Mouse (Mus musculus) heart, embryonic 14.5 days (tissue): Measurements from ENCODE around the gene Noc3l. TPM values are rescaled to one million over a fixed set of nuclear protein-coding genes. Genes with fewer than 3 reads are reported as not detected.

ENCODE experiments used
- ATAC-seq: fragments of 200-750 bp; cut with Nextera tagmentation; 2 replicates; pipeline ENCODE4 v1.8.0; 2017; ENCODE audit warnings: low read depth, moderate TSS enrichment; ENCODE audit not compliant: insufficient number of reproducible peaks, insufficient read depth, low FRiP score
- H3K27ac ChIP-seq, 2 experiments: fragments of 200-500 bp in 1 of 2; fragments of 300-500 bp in 1 of 2; sonication (generic) in 1 of 2; replicated peaks in 1 of 2; 2 replicates each; pipeline ENCODE4 v1.5.1; 2012 to 2014; ENCODE audit warnings: low read depth in 2 of 2, low read length in 2 of 2, control low read depth in 1 of 2, mild to moderate bottlenecking in 1 of 2, mixed read lengths in 1 of 2; ENCODE audit not compliant: control insufficient read depth in 1 of 2, insufficient read depth in 1 of 2
- H3K27me3 ChIP-seq: fragments of 300-500 bp; sonication (generic); 2 replicates; pipeline ENCODE4 v1.6.1; 2014; ENCODE audit warnings: mild to moderate bottlenecking, low read length, control low read depth; ENCODE audit not compliant: control insufficient read depth, insufficient read depth
- H3K36me3 ChIP-seq: fragments of 300-500 bp; sonication (generic); 2 replicates; pipeline ENCODE4 v1.6.1; 2014; ENCODE audit warnings: mild to moderate bottlenecking, control low read depth, low read length, mixed read lengths; ENCODE audit not compliant: control insufficient read depth, insufficient read depth
- H3K4me1 ChIP-seq, 2 experiments: fragments of 200-500 bp in 1 of 2; fragments of 300-500 bp in 1 of 2; sonication (generic) in 1 of 2; 2 replicates each; pipeline ENCODE4 v1.6.1; 2012 to 2014; ENCODE audit warnings: low read length in 2 of 2, control low read depth in 1 of 2, mixed read lengths in 1 of 2; ENCODE audit not compliant: control insufficient read depth in 2 of 2, insufficient read depth in 2 of 2
- H3K4me2 ChIP-seq: fragments of 300-500 bp; sonication (generic); 2 replicates; pipeline ENCODE4 v1.6.1; 2014; ENCODE audit warnings: mild to moderate bottlenecking, low read length
- H3K4me3 ChIP-seq, 2 experiments: fragments of 200-500 bp in 1 of 2; fragments of 300-500 bp in 1 of 2; sonication (generic) in 1 of 2; 2 replicates each; pipeline ENCODE4 v1.5.1; 2012 to 2014; ENCODE audit warnings: low read length in 2 of 2, mild to moderate bottlenecking in 2 of 2, control low read depth in 1 of 2, low read depth in 1 of 2, moderate library complexity in 1 of 2; ENCODE audit not compliant: control insufficient read depth in 1 of 2, insufficient read depth in 1 of 2
- H3K9ac ChIP-seq: fragments of 300-500 bp; sonication (generic); 2 replicates; pipeline ENCODE4 v1.6.1; 2014; ENCODE audit warnings: mild to moderate bottlenecking, low read length
- H3K9me3 ChIP-seq: fragments of 300-500 bp; sonication (generic); 2 replicates; pipeline ENCODE4 v1.6.1; 2016; ENCODE audit warnings: low read length, control low read depth; ENCODE audit not compliant: control insufficient read depth
- WGBS: fragments of 180-500 bp; shearing (Covaris S2); extraction: QIAGEN DNeasy Blood & Tissue Kit; methylation state at CpG from one replicate; pipeline ENCODE4 v1.1.7; 2014; 5-methylcytosine and 5-hydroxymethylcytosine counted together
- polyA plus RNA-seq: library from polyadenylated mRNA; unstranded; fragments of >200 nt; fragmentation: Nextera tagmentation; extraction: Ambion mirVana; gene quantifications from 2 replicates; pipeline ENCODE4 v1.2.1, GENCODE M21; 2014

The Noc3l gene
- polyA plus RNA-seq = 4.1 and 4.3 TPM in 2 replicates

GRCm38 (mm10) chr19:38818766-38819426, at the start of gene Noc3l:
Gene Noc3l, minus strand, starts transcription at chr19:38819237.
- peak within 1 kb of the TSS; percentile 83 for H3K9ac ChIP-seq
- no peaks in the 10 kb centered on the region for H3K9me3 ChIP-seq
- peak; percentile 91 for ATAC-seq
- H3K4me3 ChIP-seq = peak within 1 kb of the TSS; percentile 77 to 85
- peaks cover 19% of the 10 kb centered on the region for H3K36me3 ChIP-seq
- peak within 1 kb of the TSS; percentile 93 for H3K4me2 ChIP-seq
- under 1% methylated on average over 38 of the region's 38 CpGs for WGBS
- H3K27me3 ChIP-seq = no peaks in the 10 kb centered on the region
- peak within 1 kb of the TSS in 1 of 2 experiments; percentile 24; a peak in 1 of 4 replicates for H3K27ac ChIP-seq
- H3K4me1 ChIP-seq = peaks cover 0 to 7% of the 10 kb centered on the region in 2 experiments; a peak in 3 of 4 replicates

- WGBS = 93% methylated on average over 6 of the region's 6 CpGs
Measured at GRCm38 (mm10) chr19:38862523-38862922, 43.5 kb upstream of the Noc3l start.

GRCm38 (mm10) chr19:38858224-38858623, 39.2 kb upstream of the Noc3l start:
- 94% methylated on average over 3 of the region's 3 CpGs for WGBS
- H3K4me1 ChIP-seq = peaks cover 0 to 3% of the 10 kb centered on the region in 2 experiments; a peak in 2 of 4 replicates
- no peaks in the 10 kb centered on the region for H3K36me3 ChIP-seq
- H3K27ac ChIP-seq = no peak overlapping the region
- no peaks in the 10 kb centered on the region for H3K9me3 ChIP-seq
- H3K27me3 ChIP-seq = no peaks in the 10 kb centered on the region
- no peak for ATAC-seq
- no peak overlapping the region for H3K4me2 ChIP-seq
- H3K4me3 ChIP-seq = no peak overlapping the region
- H3K9ac ChIP-seq = no peak overlapping the region

More at GRCm38 (mm10) chr19:38862523-38862922, 43.5 kb upstream of the Noc3l start:
- Histone ChIP-seq H3K4me3 (no peak overlapping the region), H3K9me3 (no peaks in the 10 kb centered on the region), H3K9ac (no peak overlapping the region), H3K27ac (no peak overlapping the region), H3K27me3 (no peaks in the 10 kb centered on the region), H3K4me2 (no peak overlapping the region), H3K36me3 (no peaks in the 10 kb centered on the region), H3K4me1 (no peaks in the 10 kb centered on the region)
- ATAC-seq = no peak

- Histone ChIP-seq H3K4me1 (no peaks in the 10 kb centered on the region), H3K36me3 (no peaks in the 10 kb centered on the region), H3K4me2 (no peak overlapping the region), H3K9ac (no peak overlapping the region), H3K27me3 (no peaks in the 10 kb centered on the region), H3K27ac (no peak overlapping the region), H3K4me3 (no peak overlapping the region), H3K9me3 (no peaks in the 10 kb centered on the region)
- no peak for ATAC-seq
- 78% methylated on average over 2 of the region's 2 CpGs for WGBS
Measured at GRCm38 (mm10) chr19:38846373-38846772, 27.3 kb upstream of the Noc3l start.

- Histone ChIP-seq H3K4me3 (no peak overlapping the region), H3K9ac (no peak overlapping the region), H3K27ac (no peak overlapping the region), H3K4me2 (no peak overlapping the region), H3K9me3 (no peaks in the 10 kb centered on the region), H3K4me1 (no peaks in the 10 kb centered on the region), H3K27me3 (no peaks in the 10 kb centered on the region), H3K36me3 (no peaks in the 10 kb centered on the region)
- 78% methylated on average over 5 of the region's 5 CpGs for WGBS
- ATAC-seq = no peak
Measured at GRCm38 (mm10) chr19:38844817-38845216, 25.8 kb upstream of the Noc3l start.

GRCm38 (mm10) chr19:38837171-38837641, 18.2 kb upstream of the Noc3l start:
- H3K36me3 ChIP-seq = no peaks in the 10 kb centered on the region
- H3K9ac ChIP-seq = peak overlapping the region; percentile 89
- H3K4me2 ChIP-seq = peak overlapping the region; percentile 65
- H3K27ac ChIP-seq = peak overlapping the region; percentile 76 to 89
- no peaks in the 10 kb centered on the region for H3K27me3 ChIP-seq
- no peaks in the 10 kb centered on the region for H3K9me3 ChIP-seq
- peak overlapping the region; percentile 82 to 91 for H3K4me3 ChIP-seq
- ATAC-seq = peak; percentile 61
- H3K4me1 ChIP-seq = 0 out of 4 replicates have a peak, but pooled peaks cover 0 to 6% of the 10 kb centered on the region in 2 experiments
- WGBS = under 1% methylated on average over 54 of the region's 54 CpGs

GRCm38 (mm10) chr19:38836438-38837170, 17.6 kb upstream of the Noc3l start, which contains the start of gene Tbc1d12:
Gene Tbc1d12, plus strand, starts transcription at chr19:38836579.
- Histone ChIP-seq H3K9me3 (no peaks in the 10 kb centered on the region), H3K4me2 (peak within 1 kb of the TSS; percentile 65), H3K27me3 (no peaks in the 10 kb centered on the region), H3K36me3 (no peaks in the 10 kb centered on the region), H3K9ac (peak within 1 kb of the TSS; percentile 89), H3K4me3 (peak within 1 kb of the TSS; percentile 82 to 91), H3K27ac (peak within 1 kb of the TSS; percentile 76 to 89), H3K4me1 (0 out of 4 replicates have a peak, but pooled peaks cover 0 to 6% of the 10 kb centered on the region in 2 experiments)
- ATAC-seq = peak; percentile 90
- under 1% methylated on average over 85 of the region's 101 CpGs for WGBS
